Mouse (Mus musculus): Measurements from ENCODE around the gene Nfatc2ip.

- TF ChIP-seq CTCF (IDR thresholded peaks at IDR 0.05; ENCODE audit: control insufficient read depth, insufficient read depth, insufficient replicate concordance, low read depth, low read length) (no peak), POLR2A (IDR thresholded peaks at IDR 0.05; ENCODE audit: control insufficient read depth, low read depth, low read length) (no peak)
Observed at GRCm38 (mm10) chr7:126358413-126358812, 38.1 kb downstream of the Nfatc2ip start.

All from testis, adult 2 months (tissue).